Mouse (Mus musculus): ENCODE measurements around the gene Slc25a15.

Gene Slc25a15

GRCm38 (mm10) chr8:22398142-22398951, at the start of gene Slc25a15:
Slc25a15 (minus strand) TSS chr8:22398597.
- DNase-seq, result peak; percentile 88

GRCm38 (mm10) chr8:22411971-22412370, 13.6 kb upstream of the Slc25a15 start:
- no peak for DNase-seq

- DNase-seq, result peak; percentile 81
Observed at GRCm38 (mm10) chr8:22411282-22411702, 12.9 kb upstream of the Slc25a15 start, which contains the start of gene Mrps31. Mrps31 (plus strand) TSS chr8:22411361.

GRCm38 (mm10) chr8:22410688-22411281, 12.4 kb upstream of the Slc25a15 start:
- DNase-seq, result no peak

GRCm38 (mm10) chr8:22405733-22406132, 7.3 kb upstream of the Slc25a15 start:
- no peak for DNase-seq

GRCm38 (mm10) chr8:22403235-22403634, 4.8 kb upstream of the Slc25a15 start:
- DNase-seq, result no peak

- no peak for DNase-seq
Observed at GRCm38 (mm10) chr8:22400593-22400992, 2.2 kb upstream of the Slc25a15 start.

- peak; percentile 20 for DNase-seq
Observed at GRCm38 (mm10) chr8:22399285-22399880, 986 bp upstream of the Slc25a15 start.

GRCm38 (mm10) chr8:22397811-22398141, 621 bp downstream of the Slc25a15 start:
- no peak for DNase-seq

GRCm38 (mm10) chr8:22395256-22395655, 3.1 kb downstream of the Slc25a15 start:
- DNase-seq, result no peak

- DNase-seq, result peak; percentile 79
Observed at GRCm38 (mm10) chr8:22394471-22394870, 3.9 kb downstream of the Slc25a15 start.

- peak; percentile 71 for DNase-seq
Observed at GRCm38 (mm10) chr8:22390766-22391463, 7.5 kb downstream of the Slc25a15 start.

GRCm38 (mm10) chr8:22389874-22390273, 8.5 kb downstream of the Slc25a15 start:
- peak; percentile 28 for DNase-seq

- DNase-seq, result no peak
Observed at GRCm38 (mm10) chr8:22385158-22385557, 13.2 kb downstream of the Slc25a15 start.

GRCm38 (mm10) chr8:22382824-22383595, 15.4 kb downstream of the Slc25a15 start:
- DNase-seq, result no peak

- DNase-seq, result no peak
Observed at GRCm38 (mm10) chr8:22380934-22381333, 17.5 kb downstream of the Slc25a15 start.

GRCm38 (mm10) chr8:22376903-22377302, 21.5 kb downstream of the Slc25a15 start:
- peak; percentile 35 for DNase-seq

GRCm38 (mm10) chr8:22376311-22376710, 22.1 kb downstream of the Slc25a15 start:
- DNase-seq, result no peak

GRCm38 (mm10) chr8:22359882-22360281, 38.5 kb downstream of the Slc25a15 start:
- DNase-seq, result no peak

- DNase-seq, result no peak
Observed at GRCm38 (mm10) chr8:22359359-22359758, 39.0 kb downstream of the Slc25a15 start.

- DNase-seq, result no peak
Observed at GRCm38 (mm10) chr8:22335426-22335825, 63.0 kb downstream of the Slc25a15 start.

Data from kidney, adult 11 months (tissue).